Mouse (Mus musculus) forebrain, embryonic 12.5 days (tissue): Measurements from ENCODE around the gene Pygo1. TPM values are rescaled to one million over a fixed set of nuclear protein-coding genes. Genes with fewer than 3 reads are reported as not detected.

Source experiments
- ATAC-seq: fragments of 200-750 bp; cut with Nextera tagmentation; 2 replicates; pipeline ENCODE4 v1.8.0; 2017; ENCODE audit warnings: moderate TSS enrichment; ENCODE audit not compliant: low FRiP score
- H3K27ac ChIP-seq: fragments of 300-500 bp; sonication (generic); 2 replicates; pipeline ENCODE4 v1.5.1; 2016; ENCODE audit warnings: mild to moderate bottlenecking
- H3K27me3 ChIP-seq: fragments of 300-500 bp; sonication (generic); 2 replicates; pipeline ENCODE4 v1.6.1; 2016; ENCODE audit warnings: mild to moderate bottlenecking
- H3K36me3 ChIP-seq: fragments of 300-500 bp; sonication (generic); replicated peaks from 2 replicates; pipeline ENCODE4 v1.6.1; 2016; ENCODE audit warnings: mild to moderate bottlenecking
- H3K4me1 ChIP-seq: fragments of 300-500 bp; sonication (generic); 2 replicates; pipeline ENCODE4 v1.6.1; 2016
- H3K4me2 ChIP-seq: fragments of 300-500 bp; sonication (generic); 2 replicates; pipeline ENCODE4 v1.6.1; 2016; ENCODE audit warnings: mild to moderate bottlenecking, moderate library complexity
- H3K4me3 ChIP-seq: fragments of 300-500 bp; sonication (generic); replicated peaks from 2 replicates; pipeline ENCODE4 v1.5.1; 2016; ENCODE audit warnings: mild to moderate bottlenecking
- H3K9ac ChIP-seq: fragments of 300-500 bp; sonication (generic); 2 replicates; pipeline ENCODE4 v1.6.1; 2016; ENCODE audit warnings: mild to moderate bottlenecking
- H3K9me3 ChIP-seq: fragments of 300-500 bp; sonication (generic); 2 replicates; pipeline ENCODE4 v1.6.1; 2016
- WGBS: fragments of 180-500 bp; shearing (Covaris S2); methylation state at CpG from one replicate; pipeline ENCODE4 v1.1.7; 2016; 5-methylcytosine and 5-hydroxymethylcytosine counted together
- polyA plus RNA-seq: library from polyadenylated mRNA; unstranded; fragments of >200 nt; fragmentation: Nextera tagmentation; extraction: Ambion mirVana; gene quantifications from 2 replicates; pipeline ENCODE4 v1.2.1, GENCODE M21; 2016

Gene Pygo1
- 12.5 TPM in 2 replicates for polyA plus RNA-seq

GRCm38 (mm10) chr9:72925021-72925934 lies at the start of gene Pygo1:
TSS of gene Pygo1 (plus strand) at chr9:72925645.
- no peaks in the 10 kb centered on the region; the same call in 1 of the 2 replicates for H3K36me3 ChIP-seq
- WGBS, result 1% methylated on average over 84 of the region's 108 CpGs
- peak within 1 kb of the TSS; percentile 95 for H3K4me2 ChIP-seq
- peaks cover 24% of the 10 kb centered on the region for H3K4me1 ChIP-seq
- peak; percentile 85 for ATAC-seq
- peak within 1 kb of the TSS; percentile 88 for H3K27ac ChIP-seq
- H3K4me3 ChIP-seq, result peak within 1 kb of the TSS; percentile 82
- peaks cover 11% of the 10 kb centered on the region for H3K27me3 ChIP-seq
- no peaks in the 10 kb centered on the region for H3K9me3 ChIP-seq
- peak within 1 kb of the TSS; percentile 96 for H3K9ac ChIP-seq

- Histone ChIP-seq H3K4me3 (no peak overlapping the region), H3K9me3 (no peaks in the 10 kb centered on the region), H3K27ac (no peak overlapping the region), H3K9ac (no peak overlapping the region), H3K4me2 (no peak overlapping the region), H3K27me3 (peaks cover 14% of the 10 kb centered on the region), H3K4me1 (peaks cover 47% of the 10 kb centered on the region), H3K36me3 (no peaks in the 10 kb centered on the region)
- ATAC-seq, result no peak
- WGBS, result 82% methylated on average over 2 of the region's 2 CpGs
These were observed 49.6 kb upstream of the Pygo1 start for GRCm38 (mm10) chr9:72875878-72876277.

- Histone ChIP-seq H3K27ac (no peak overlapping the region), H3K36me3 (no peaks in the 10 kb centered on the region)
- ATAC-seq, result no peak
These were observed 47.5 kb upstream of the Pygo1 start for GRCm38 (mm10) chr9:72877905-72878304.

GRCm38 (mm10) chr9:72878656-72879055 lies 46.8 kb upstream of the Pygo1 start:
- peaks cover 14% of the 10 kb centered on the region for H3K27me3 ChIP-seq
- no peak overlapping the region for H3K4me2 ChIP-seq
- no peak overlapping the region for H3K4me3 ChIP-seq
- H3K36me3 ChIP-seq, result no peaks in the 10 kb centered on the region
- H3K9ac ChIP-seq, result no peak overlapping the region
- H3K4me1 ChIP-seq, result peaks cover 47% of the 10 kb centered on the region
- H3K27ac ChIP-seq, result no peak overlapping the region
- WGBS, result 45% methylated on average over 6 of the region's 6 CpGs
- H3K9me3 ChIP-seq, result no peaks in the 10 kb centered on the region
- ATAC-seq, result no peak

More at GRCm38 (mm10) chr9:72877905-72878304, 47.5 kb upstream of the Pygo1 start:
- H3K4me1 ChIP-seq, result peaks cover 40% of the 10 kb centered on the region
- H3K4me3 ChIP-seq, result no peak overlapping the region
- H3K4me2 ChIP-seq, result no peak overlapping the region
- WGBS, result 45% methylated on average over 11 of the region's 11 CpGs
- H3K27me3 ChIP-seq, result peaks cover 14% of the 10 kb centered on the region
- H3K9me3 ChIP-seq, result no peaks in the 10 kb centered on the region
- H3K9ac ChIP-seq, result no peak overlapping the region

DNA sequence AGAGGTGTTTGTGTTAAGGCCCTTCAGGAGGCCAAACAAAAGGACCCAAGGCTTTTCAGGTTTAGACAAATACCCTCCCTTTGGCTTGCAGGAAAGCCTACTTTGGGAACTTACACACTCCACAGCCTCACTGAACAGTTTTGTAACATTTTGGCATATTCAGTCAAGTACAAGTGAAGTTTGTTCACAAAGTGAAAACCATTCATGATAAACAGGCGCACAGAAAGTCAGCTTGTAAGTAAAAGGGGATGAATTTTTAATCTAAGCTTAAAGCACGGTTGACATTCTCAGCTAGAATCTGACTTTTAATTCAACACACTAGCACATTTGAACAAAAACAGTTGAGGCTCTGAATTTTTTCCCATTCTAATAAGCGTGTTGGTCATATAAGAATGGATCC lies 45.8 kb upstream of the Pygo1 start:
- no peak for ATAC-seq
- no peak overlapping the region for H3K4me3 ChIP-seq
- H3K9me3 ChIP-seq, result no peaks in the 10 kb centered on the region
- H3K27ac ChIP-seq, result 0 out of 2 replicates have a peak overlapping the region, but pooled peaks have one; percentile 46
- no peaks in the 10 kb centered on the region for H3K36me3 ChIP-seq
- H3K4me2 ChIP-seq, result no peak overlapping the region
- no peak overlapping the region for H3K9ac ChIP-seq
- H3K4me1 ChIP-seq, result peaks cover 47% of the 10 kb centered on the region
- WGBS, result 19% methylated on average over 3 of the region's 3 CpGs
- H3K27me3 ChIP-seq, result peaks cover 14% of the 10 kb centered on the region

- Histone ChIP-seq H3K4me2 (peak overlapping the region; percentile 21), H3K27ac (0 out of 2 replicates have a peak overlapping the region, but pooled peaks have one; percentile 53), H3K9ac (0 out of 2 replicates have a peak overlapping the region, but pooled peaks have one; percentile 17), H3K9me3 (no peaks in the 10 kb centered on the region), H3K4me1 (peaks cover 47% of the 10 kb centered on the region), H3K27me3 (peaks cover 14% of the 10 kb centered on the region), H3K4me3 (no peak overlapping the region), H3K36me3 (no peaks in the 10 kb centered on the region)
- 17% methylated on average over 16 of the region's 16 CpGs for WGBS
- ATAC-seq, result peak; percentile 49; the same call in 1 of the 2 replicates
These were observed 45.1 kb upstream of the Pygo1 start for GRCm38 (mm10) chr9:72880225-72880960.

DNA sequence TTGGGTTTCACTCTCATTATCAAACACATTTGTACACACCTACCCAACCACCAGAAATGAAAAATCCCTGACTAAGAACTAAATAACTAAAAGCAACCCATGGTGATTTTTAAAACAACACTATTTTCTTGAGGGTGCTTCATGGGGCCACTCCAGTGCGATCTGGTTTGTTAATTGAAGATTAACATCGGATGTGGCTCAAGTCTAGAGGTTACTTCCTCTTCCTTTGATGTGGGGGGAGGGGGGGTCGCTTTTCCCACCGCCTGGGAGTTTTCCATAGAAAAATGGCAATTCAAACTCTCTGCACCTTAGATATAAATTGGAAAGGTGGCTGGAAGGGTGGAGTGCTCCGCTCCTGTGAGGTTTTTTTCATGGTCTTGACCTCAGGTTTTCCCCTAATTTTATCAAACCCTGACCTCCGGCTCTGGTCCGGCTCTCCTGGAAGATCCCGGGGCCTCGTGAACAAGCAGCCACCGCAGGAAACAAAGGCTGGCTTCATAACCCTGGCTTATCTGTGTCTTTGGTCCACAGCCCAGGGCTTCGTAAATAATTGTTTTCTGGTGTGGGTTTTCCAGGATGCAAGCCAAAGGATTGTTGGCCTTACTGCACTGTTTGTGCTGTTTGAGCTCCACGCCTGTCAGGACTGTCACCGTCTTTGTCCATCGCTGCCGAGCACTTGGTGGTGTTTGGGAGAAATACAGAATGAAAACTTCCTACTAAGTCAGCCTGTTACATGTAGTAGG lies 44.2 kb upstream of the Pygo1 start:
- peaks cover 47% of the 10 kb centered on the region for H3K4me1 ChIP-seq
- no peak overlapping the region for H3K4me2 ChIP-seq
- H3K9me3 ChIP-seq, result no peaks in the 10 kb centered on the region
- H3K9ac ChIP-seq, result no peak overlapping the region
- peak overlapping the region; percentile 53 for H3K27ac ChIP-seq
- WGBS, result 15% methylated on average over 15 of the region's 15 CpGs
- ATAC-seq, result no peak
- no peaks in the 10 kb centered on the region for H3K36me3 ChIP-seq
- no peak overlapping the region for H3K4me3 ChIP-seq
- H3K27me3 ChIP-seq, result peaks cover 14% of the 10 kb centered on the region

GRCm38 (mm10) chr9:72883940-72884339 lies 41.5 kb upstream of the Pygo1 start:
- peaks cover 36% of the 10 kb centered on the region for H3K4me1 ChIP-seq
- H3K27me3 ChIP-seq, result peaks cover 4% of the 10 kb centered on the region; the same call in 1 of the 2 replicates
- H3K9me3 ChIP-seq, result no peaks in the 10 kb centered on the region
- no peak overlapping the region for H3K4me2 ChIP-seq
- no peak overlapping the region for H3K4me3 ChIP-seq
- no peaks in the 10 kb centered on the region for H3K36me3 ChIP-seq
- peak; percentile 71 for ATAC-seq
- no peak overlapping the region for H3K9ac ChIP-seq
- H3K27ac ChIP-seq, result no peak overlapping the region
- WGBS, result 19% methylated on average over 3 of the region's 3 CpGs

- 81% methylated on average over 1 of the region's 1 CpGs for WGBS
- no peaks in the 10 kb centered on the region for H3K27me3 ChIP-seq
- ATAC-seq, result no peak
- H3K9me3 ChIP-seq, result no peaks in the 10 kb centered on the region
- no peak overlapping the region for H3K4me2 ChIP-seq
- H3K36me3 ChIP-seq, result peaks cover 5% of the 10 kb centered on the region
- H3K9ac ChIP-seq, result no peak overlapping the region
- H3K4me1 ChIP-seq, result no peaks in the 10 kb centered on the region
- no peak overlapping the region for H3K4me3 ChIP-seq
- no peak overlapping the region for H3K27ac ChIP-seq
These were observed 35.7 kb upstream of the Pygo1 start for GRCm38 (mm10) chr9:72889777-72890176.

DNA sequence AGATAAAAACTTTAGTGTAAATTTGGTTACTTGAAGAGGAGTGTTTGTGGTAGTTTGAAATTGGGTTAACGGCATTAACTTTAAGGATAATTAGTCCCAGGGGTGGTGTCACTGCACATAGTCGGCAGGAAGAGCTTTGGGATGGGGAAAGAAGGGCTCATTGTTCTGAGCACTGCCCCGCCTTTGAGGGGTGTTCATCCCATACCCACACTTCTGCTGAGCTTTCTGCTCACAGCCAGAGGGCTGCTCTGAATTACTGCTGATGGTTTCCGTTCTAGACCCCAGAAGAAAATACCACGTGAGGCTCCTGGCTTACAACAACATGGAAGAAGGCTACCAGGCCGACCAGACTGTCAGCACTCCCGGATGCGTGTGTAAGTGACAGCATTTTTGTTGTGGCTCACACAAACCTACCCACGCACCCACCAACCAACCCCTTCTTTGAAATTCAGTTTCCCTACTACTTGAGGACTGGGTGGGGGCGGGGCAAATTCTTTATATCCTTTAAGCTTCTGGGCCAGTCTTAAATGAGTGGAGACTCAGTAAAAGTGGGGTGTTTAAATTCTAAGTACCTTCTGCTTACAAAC lies 34.9 kb upstream of the Pygo1 start:
- Histone ChIP-seq H3K27ac (no peak overlapping the region), H3K9ac (no peak overlapping the region), H3K9me3 (no peaks in the 10 kb centered on the region), H3K4me1 (no peaks in the 10 kb centered on the region), H3K4me3 (no peak overlapping the region), H3K4me2 (no peak overlapping the region), H3K27me3 (no peaks in the 10 kb centered on the region), H3K36me3 (peaks cover 5% of the 10 kb centered on the region)
- 77% methylated on average over 10 of the region's 10 CpGs for WGBS
- no peak for ATAC-seq

DNA sequence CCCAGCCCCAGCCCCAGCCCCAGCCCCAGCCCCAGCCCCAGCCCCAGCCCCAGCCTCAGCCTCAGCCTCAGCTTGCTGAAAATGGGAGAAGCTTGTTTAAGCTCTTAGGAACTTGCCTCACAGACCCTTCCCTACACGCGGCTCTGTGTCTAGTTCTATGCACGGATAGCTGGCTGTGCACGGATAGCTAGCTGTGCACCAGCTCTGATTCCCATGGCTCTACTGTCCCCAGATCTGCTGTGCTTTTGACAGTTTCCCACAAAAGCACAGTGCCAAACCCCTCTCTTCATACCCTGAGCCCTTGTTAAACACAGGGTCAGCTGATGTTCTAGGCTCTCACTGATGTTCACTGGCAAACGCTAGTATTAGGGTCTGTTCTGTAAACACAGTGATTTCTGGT lies 32.7 kb upstream of the Pygo1 start:
- ATAC-seq, result no peak
- Histone ChIP-seq H3K27me3 (no peaks in the 10 kb centered on the region), H3K9me3 (no peaks in the 10 kb centered on the region), H3K27ac (no peak overlapping the region), H3K9ac (no peak overlapping the region), H3K4me3 (no peak overlapping the region), H3K4me2 (no peak overlapping the region), H3K36me3 (peaks cover 5% of the 10 kb centered on the region), H3K4me1 (no peaks in the 10 kb centered on the region)
- WGBS, result 93% methylated on average over 5 of the region's 5 CpGs
